Mouse (Mus musculus) spleen, postnatal 4 days (tissue): ENCODE results near the gene Ikzf3.

Source experiments
- DNase-seq, 2 experiments: peaks; one replicate each; pipeline ENCODE4 v3.0.0; 2022; ENCODE audit warnings: low spot score in 2 of 2

Ikzf3 gene

GRCm38 (mm10) chr11:98449419-98449818, 96.4 kb downstream of the Ikzf3 start:
- DNase-seq = no peak

- no peak for DNase-seq
Observed at GRCm38 (mm10) chr11:98448191-98448790, 97.5 kb downstream of the Ikzf3 start.

- DNase-seq = no peak
Observed at GRCm38 (mm10) chr11:98447475-98447834, 98.4 kb downstream of the Ikzf3 start.

GRCm38 (mm10) chr11:98446562-98447474, 99.0 kb downstream of the Ikzf3 start:
- DNase-seq = no peak

GRCm38 (mm10) chr11:98446213-98446561, 99.6 kb downstream of the Ikzf3 start, which contains the start of gene Grb7:
Grb7 (plus strand) TSS chr11:98446394.
- no peak for DNase-seq

- no peak for DNase-seq
Observed at GRCm38 (mm10) chr11:98445679-98446078, 100.2 kb downstream of the Ikzf3 start.

- no peak for DNase-seq
Observed at GRCm38 (mm10) chr11:98445238-98445637, 100.6 kb downstream of the Ikzf3 start.

GRCm38 (mm10) chr11:98443688-98444087, 102.1 kb downstream of the Ikzf3 start:
- no peak for DNase-seq

- DNase-seq = peak; percentile 95 to 99
Observed at GRCm38 (mm10) chr11:98438331-98439158, 107.3 kb downstream of the Ikzf3 start, which contains the start of gene Mien1. Mien1 (minus strand) TSS chr11:98438991.

GRCm38 (mm10) chr11:98437441-98437840, 108.4 kb downstream of the Ikzf3 start:
- no peak for DNase-seq

- no peak for DNase-seq
Observed at GRCm38 (mm10) chr11:98435723-98436122, 110.1 kb downstream of the Ikzf3 start.

- DNase-seq = no peak
Observed at GRCm38 (mm10) chr11:98431743-98432502, 113.9 kb downstream of the Ikzf3 start.

GRCm38 (mm10) chr11:98428436-98428835, 117.4 kb downstream of the Ikzf3 start:
- DNase-seq = no peak

- DNase-seq = no peak
Observed at GRCm38 (mm10) chr11:98426592-98426991, 119.2 kb downstream of the Ikzf3 start.

GRCm38 (mm10) chr11:98418939-98419547, 126.8 kb downstream of the Ikzf3 start:
- no peak for DNase-seq

- DNase-seq = no peak
Observed at GRCm38 (mm10) chr11:98418273-98418672, 127.6 kb downstream of the Ikzf3 start.

- no peak for DNase-seq
Observed at GRCm38 (mm10) chr11:98417074-98417473, 128.8 kb downstream of the Ikzf3 start.
